Mouse (Mus musculus) G1E (cell line): Measurements from ENCODE around the gene Lamtor3. TPM values are rescaled to one million over a fixed set of nuclear protein-coding genes. Genes with fewer than 3 reads are reported as not detected.
"Not testable (repeated sequence)": the region's sequence is repeated elsewhere in the genome, so short reads cannot be mapped to it uniquely, and the experiment has no call there.

Source experiments
- ATAC-seq: 2 replicates; pipeline ENCODE4 v1.8.0; 2016; ENCODE audit warnings: mild to moderate bottlenecking; ENCODE audit not compliant: insufficient number of reproducible peaks, poor library complexity, low FRiP score, severe bottlenecking; ENCODE audit errors: extremely low read depth
- DNase-seq: peaks from one replicate; pipeline ENCODE4 v3.0.0; 2012; ENCODE audit warnings: low spot score
- H3K27me3 ChIP-seq: 2 replicates; pipeline ENCODE4 v1.6.1; 2012; ENCODE audit warnings: mild to moderate bottlenecking, low read length, inconsistent platforms; ENCODE audit not compliant: insufficient read depth
- H3K36me3 ChIP-seq: replicated peaks from 2 replicates; pipeline ENCODE3; 2012; ENCODE audit warnings: mild to moderate bottlenecking, inconsistent platforms
- H3K4me1 ChIP-seq: 2 replicates; pipeline ENCODE4 v1.6.1; 2012; ENCODE audit warnings: low read depth, low read length, inconsistent platforms, mixed read lengths; ENCODE audit not compliant: insufficient read depth
- H3K4me3 ChIP-seq: 2 replicates; pipeline ENCODE4 v1.5.1; 2012; ENCODE audit warnings: low read depth, mild to moderate bottlenecking, inconsistent platforms, low read length, moderate library complexity, mixed read lengths
- H3K9me3 ChIP-seq: replicated peaks from 2 replicates; pipeline ENCODE4 v1.6.1; 2012; ENCODE audit warnings: inconsistent platforms
- CTCF ChIP-seq: IDR thresholded peaks from 2 replicates; pipeline ENCODE4 v1.5.1; 2012; ENCODE audit warnings: low read depth, low read length, inconsistent platforms, mixed read lengths
- GATA1 ChIP-seq: IDR thresholded peaks from 2 replicates; pipeline ENCODE4 v1.6.1; 2012; ENCODE audit warnings: borderline replicate concordance, low read length, inconsistent platforms, mixed read lengths
- GATA2 ChIP-seq: IDR thresholded peaks from 2 replicates; pipeline ENCODE4 v1.6.1; 2012; ENCODE audit warnings: low read depth, low read length, inconsistent platforms, borderline replicate concordance
- POLR2AphosphoS5 ChIP-seq: IDR thresholded peaks from 2 replicates; pipeline ENCODE4 v1.6.1; 2012; ENCODE audit warnings: low read depth, low read length, inconsistent platforms; ENCODE audit not compliant: insufficient replicate concordance
- TAL1 ChIP-seq: conservative IDR thresholded peaks from 2 replicates; pipeline ENCODE4 v1.6.1; 2012; ENCODE audit warnings: low read depth, low read length, inconsistent platforms, mixed read lengths
- polyA plus RNA-seq: library from polyadenylated mRNA; stranded (reverse); fragments of >175 nt; gene quantifications from 2 replicates; pipeline ENCODE4 v1.2.3, GENCODE M21; 2012
- total RNA-seq, 2 experiments: library from RNA; stranded (forward) in 1 of 2; stranded (reverse) in 1 of 2; fragments of 200-1000 nt in 1 of 2; fragments of >200 nt in 1 of 2; fragmentation: Nextera tagmentation in 1 of 2; gene quantifications; 2 replicates each; pipeline ENCODE4 v1.2.3; 2014 to 2017

Lamtor3 gene
- total and polyA plus RNA-seq, 3 experiments = 38.4 to 233 (median 152) TPM

DNA sequence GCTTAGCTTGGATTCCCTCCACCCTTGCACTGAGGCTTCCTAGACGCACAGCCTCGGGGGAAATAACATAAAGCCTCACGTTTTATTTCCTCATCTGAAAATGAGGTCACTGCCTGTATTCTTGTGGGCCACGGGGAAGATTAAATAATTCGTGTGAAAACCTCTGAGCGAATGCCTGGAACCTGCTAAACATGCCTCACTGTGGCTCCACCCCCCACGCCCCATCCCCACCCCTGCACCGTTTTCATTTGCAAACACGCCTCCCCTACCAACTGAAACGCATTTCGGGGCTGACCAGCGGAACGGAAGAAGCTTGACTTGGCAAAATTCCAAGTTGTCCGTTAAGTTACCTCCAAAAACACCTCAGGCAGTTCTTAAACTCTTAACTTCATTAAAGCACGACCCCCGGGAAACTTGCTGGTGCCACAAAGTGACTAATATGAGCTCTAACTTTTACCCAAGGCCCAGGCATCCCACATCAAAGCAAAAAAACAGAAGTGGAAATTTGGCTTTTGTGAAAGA is 37.3 kb downstream of the Lamtor3 start:
- Histone ChIP-seq H3K4me1 (peaks cover 91% of the 10 kb centered on the region), H3K4me3 (peak overlapping the region; percentile 21; the same call in 1 of the 2 replicates), H3K9me3 (no peaks in the 10 kb centered on the region), H3K36me3 (peaks cover 83% of the 10 kb centered on the region), H3K27me3 (no peaks in the 10 kb centered on the region)
- no peak for TF ChIP-seq GATA1
- TF ChIP-seq GATA2 = no peak
- TF ChIP-seq CTCF = no peak
- TF ChIP-seq TAL1 = no peak
- no peak; the same call in 1 of the 2 replicates for TF ChIP-seq POLR2AphosphoS5
- ATAC-seq = no peak
- DNase-seq = no peak

DNA sequence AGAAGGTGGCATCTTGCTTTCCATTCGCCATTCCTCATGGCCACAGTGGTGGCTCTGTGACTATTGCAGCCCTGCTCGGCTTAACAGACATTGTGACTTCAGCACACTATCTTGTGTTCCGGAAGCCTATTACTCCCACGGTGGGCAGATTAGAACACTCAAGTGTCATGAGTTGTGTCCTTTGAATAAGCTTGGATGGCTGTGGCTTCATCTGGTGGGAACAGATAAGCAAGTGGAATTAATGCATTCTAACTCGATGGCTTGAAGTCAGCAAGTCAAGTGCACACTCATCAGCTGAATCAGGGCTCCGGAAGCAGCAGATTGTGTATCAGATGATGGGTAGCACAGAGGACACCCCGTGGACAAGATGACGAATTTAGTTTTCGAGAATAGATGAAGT is 39.6 kb downstream of the Lamtor3 start:
- peak; percentile 80 for ATAC-seq
- peak; percentile 96 for TF ChIP-seq TAL1
- TF ChIP-seq GATA2 = no peak
- TF ChIP-seq CTCF = no peak
- TF ChIP-seq GATA1 = no peak
- 0 out of 2 replicates have a peak, but pooled peaks have one; percentile 52 for TF ChIP-seq POLR2AphosphoS5

DNA sequence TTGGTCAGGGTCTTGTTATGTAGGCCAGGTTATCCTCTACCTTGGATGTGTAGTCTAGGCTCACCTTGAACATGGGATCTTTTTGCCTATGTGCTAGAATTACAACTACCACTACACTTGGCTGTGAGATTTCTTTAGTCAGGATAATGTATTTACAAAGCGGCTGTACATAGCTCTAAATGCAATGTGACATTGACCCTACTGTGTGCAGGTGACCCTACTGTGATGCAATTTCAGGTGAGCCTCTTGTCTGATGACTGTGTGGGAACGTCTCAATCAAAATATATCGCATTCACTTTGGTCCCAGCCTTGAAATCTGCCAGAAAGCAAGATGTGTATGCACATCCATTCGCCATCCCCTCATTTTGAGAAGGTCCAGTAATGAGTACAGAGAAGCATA is 40.0 kb downstream of the Lamtor3 start:
- no peak for ATAC-seq
- H3K4me1 ChIP-seq = peaks cover 88% of the 10 kb centered on the region

More for the DNA sequence above, 39.6 kb downstream of the Lamtor3 start:
- H3K27me3 ChIP-seq = no peaks in the 10 kb centered on the region
- H3K36me3 ChIP-seq = peaks cover 84% of the 10 kb centered on the region
- H3K4me1 ChIP-seq = peaks cover 87% of the 10 kb centered on the region
- DNase-seq = no peak
- no peak overlapping the region; the same call in 1 of the 2 replicates for H3K4me3 ChIP-seq
- H3K9me3 ChIP-seq = no peaks in the 10 kb centered on the region

DNA sequence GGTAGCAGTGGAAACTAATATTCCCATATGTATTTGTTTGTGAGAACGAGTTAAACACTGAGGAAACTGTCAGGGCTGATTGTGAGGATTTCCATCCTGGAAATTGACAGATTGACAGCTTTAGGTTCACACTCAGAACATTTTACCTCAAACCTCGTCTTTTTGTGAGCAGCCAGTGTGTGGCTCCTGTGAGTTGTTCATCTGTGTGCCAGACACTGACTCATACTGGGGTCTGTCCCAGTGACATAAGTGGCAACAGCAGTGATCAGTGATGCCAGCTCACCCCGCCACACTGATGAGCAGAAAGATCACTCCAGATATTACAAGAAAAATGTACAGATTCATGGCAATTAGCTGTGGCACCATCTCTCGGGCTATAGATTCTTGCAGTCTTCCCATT is 41.1 kb downstream of the Lamtor3 start:
- Histone ChIP-seq H3K36me3 (peaks cover 87% of the 10 kb centered on the region), H3K4me3 (no peak overlapping the region), H3K27me3 (no peaks in the 10 kb centered on the region), H3K9me3 (no peaks in the 10 kb centered on the region), H3K4me1 (peaks cover 88% of the 10 kb centered on the region)
- DNase-seq (no peak), ATAC-seq (no peak)
- no peak for TF ChIP-seq GATA2
- no peak for TF ChIP-seq CTCF

More for the DNA sequence above, 40.0 kb downstream of the Lamtor3 start:
- no peaks in the 10 kb centered on the region for H3K27me3 ChIP-seq
- no peak overlapping the region for H3K4me3 ChIP-seq
- no peak for DNase-seq
- peaks cover 86% of the 10 kb centered on the region for H3K36me3 ChIP-seq
- no peaks in the 10 kb centered on the region for H3K9me3 ChIP-seq
- no peak for TF ChIP-seq CTCF
- no peak for TF ChIP-seq TAL1

DNA sequence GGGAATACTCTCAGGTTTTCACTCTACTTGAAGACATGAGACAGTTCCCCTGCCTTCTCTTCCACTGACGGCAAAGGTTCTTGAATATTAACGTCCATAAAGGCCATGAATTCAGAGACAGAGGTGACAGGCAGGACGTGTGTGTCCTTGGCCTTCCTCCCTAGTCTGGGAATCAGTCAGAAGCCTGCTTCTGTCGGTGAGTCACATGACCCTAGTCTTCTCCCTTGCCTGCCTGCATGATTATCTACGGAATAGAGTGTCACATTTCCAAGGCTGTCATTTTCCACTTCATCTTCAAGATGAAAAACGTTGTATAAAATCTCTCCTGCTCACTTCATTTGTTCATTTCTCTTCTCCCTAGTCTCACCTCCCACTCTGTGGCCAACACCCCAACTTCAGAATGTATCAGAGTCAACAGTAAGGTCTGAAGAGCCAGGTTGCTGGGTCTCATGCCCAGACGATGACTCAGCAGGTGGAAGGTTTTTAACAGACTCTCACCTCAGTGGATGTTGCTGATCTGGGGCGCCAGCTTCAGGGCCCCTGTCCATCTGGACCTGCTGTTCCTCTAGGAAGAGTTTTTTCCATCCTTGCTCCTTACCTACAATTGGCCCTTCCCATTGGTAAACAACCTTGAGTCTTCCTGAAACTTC is 43.6 kb downstream of the Lamtor3 start:
- Histone ChIP-seq H3K4me3 (no peak overlapping the region), H3K4me1 (peaks cover 90% of the 10 kb centered on the region), H3K9me3 (no peaks in the 10 kb centered on the region), H3K36me3 (peaks cover 91% of the 10 kb centered on the region), H3K27me3 (no peaks in the 10 kb centered on the region)
- ATAC-seq = no peak
- DNase-seq = no peak
- TF ChIP-seq TAL1 (no peak), GATA1 (no peak), CTCF (no peak), POLR2AphosphoS5 (no peak), GATA2 (no peak)

DNA sequence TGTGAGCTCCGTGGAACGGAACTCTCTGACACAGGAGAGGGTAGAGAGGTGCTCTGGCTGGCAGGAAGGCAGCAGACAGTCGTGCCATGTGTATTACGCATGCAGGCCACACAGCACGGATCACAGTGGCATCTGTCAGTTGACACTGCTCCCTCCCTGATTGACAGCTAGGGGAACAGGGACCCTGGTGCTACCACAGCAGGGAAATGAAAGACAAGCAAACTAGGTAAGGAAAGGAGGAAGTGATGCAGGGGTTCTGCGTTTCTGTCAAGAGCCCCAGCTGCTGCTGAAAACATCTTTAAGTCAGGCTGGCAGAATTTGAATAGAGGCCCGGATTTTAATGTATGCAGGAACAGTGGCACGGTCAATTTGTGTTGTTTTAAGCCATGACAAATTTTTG is 45.2 kb downstream of the Lamtor3 start:
- no peaks in the 10 kb centered on the region for H3K27me3 ChIP-seq
- peak overlapping the region; percentile 57 for H3K4me3 ChIP-seq
- TF ChIP-seq GATA1 = no peak
- no peak for TF ChIP-seq CTCF
- TF ChIP-seq TAL1 = no peak
- no peak for TF ChIP-seq GATA2
- no peak for TF ChIP-seq POLR2AphosphoS5
- H3K4me1 ChIP-seq = peaks cover 90% of the 10 kb centered on the region
- H3K9me3 ChIP-seq = no peaks in the 10 kb centered on the region
- ATAC-seq (no peak), DNase-seq (no peak)
- H3K36me3 ChIP-seq = peaks cover 91% of the 10 kb centered on the region

DNA sequence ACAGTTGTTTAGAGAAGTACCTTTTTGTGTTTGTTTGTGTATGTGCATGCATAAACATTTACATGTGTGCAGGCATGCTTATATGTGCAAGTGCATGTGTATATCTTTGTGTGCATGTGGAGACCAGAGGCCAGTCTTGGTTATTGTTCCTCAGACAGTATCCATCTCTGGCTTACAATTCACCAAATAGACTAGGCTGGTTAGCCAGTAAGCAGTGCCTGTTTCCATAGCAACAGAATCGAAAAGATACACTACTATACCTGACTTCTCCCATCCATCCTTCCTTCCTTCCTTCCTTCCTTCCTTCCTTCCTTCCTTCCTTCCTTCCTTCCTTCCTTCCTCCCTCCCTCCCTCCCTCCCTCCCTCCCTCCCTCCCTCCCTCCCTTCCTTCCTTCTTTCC is 45.7 kb downstream of the Lamtor3 start:
- H3K4me3 ChIP-seq, H3K9me3 ChIP-seq, ATAC-seq, H3K27me3 ChIP-seq, DNase-seq: not testable (repeated sequence)
- Histone ChIP-seq H3K36me3 (peaks cover 87% of the 10 kb centered on the region), H3K4me1 (peaks cover 88% of the 10 kb centered on the region)
